Mouse (Mus musculus): ENCODE data around the gene Zfyve28. TPM values are rescaled to one million over a fixed set of nuclear protein-coding genes. Genes with fewer than 3 reads are reported as not detected.

Zfyve28 gene
- polyA plus RNA-seq, 1 experiment, result 0.57 TPM

DNA sequence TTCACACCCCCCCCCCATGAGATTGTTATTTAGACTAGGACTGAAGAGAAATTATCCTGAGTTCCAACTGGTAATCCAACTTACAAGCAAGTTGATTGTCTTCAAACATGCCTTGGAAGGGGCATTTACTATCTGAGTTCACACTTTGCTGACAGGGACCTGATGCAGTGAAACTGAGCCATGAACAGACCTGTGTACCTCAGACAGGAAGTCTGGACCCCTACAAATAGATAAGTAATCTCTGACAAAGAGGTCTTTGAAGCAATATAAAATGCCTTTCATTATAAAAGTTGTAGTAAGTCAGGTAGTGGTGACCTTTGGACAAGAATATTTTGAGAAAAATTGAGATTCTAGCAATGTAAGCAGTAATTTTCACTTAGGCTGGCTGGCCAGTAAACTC, 139.8 kb downstream of the Zfyve28 start:
- DNase-seq (ENCODE audit: low read depth, low spot score), result no peak

DNA sequence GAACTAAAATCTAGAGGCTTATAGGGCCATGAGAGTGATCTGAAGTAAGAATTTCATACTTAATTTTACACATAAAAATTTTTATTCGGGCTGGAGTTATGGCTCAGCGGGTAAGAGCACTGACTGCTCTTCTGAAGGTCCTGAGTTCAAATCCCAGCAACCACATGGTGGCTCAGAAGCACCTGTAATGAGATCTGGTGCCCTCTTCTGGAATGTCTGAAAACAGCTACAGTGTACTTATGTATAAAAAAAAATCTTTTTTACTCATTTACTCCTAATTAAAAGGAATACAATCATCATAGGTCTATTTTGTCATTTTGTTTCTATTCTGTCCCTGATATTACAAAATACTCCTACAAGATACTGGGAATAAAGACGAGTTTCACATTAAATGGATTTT, 140.7 kb downstream of the Zfyve28 start:
- no peak for DNase-seq (ENCODE audit: low read depth, low spot score)
- 90% methylated on average over 3 of the region's 3 CpGs for WGBS

Other genes with a start within 250 kb of the Zfyve28 start
- 0.05 and 0.48 TPM in 2 replicates for gene Poln, start 119.0 kb downstream of the Zfyve28 start, polyA plus RNA-seq (2012; rRNA removed)
- gene Haus3, start 118.9 kb downstream of the Zfyve28 start, polyA plus RNA-seq (2012; rRNA removed), result 0.77 and 0.97 TPM in 2 replicates
- 48.9 and 65.6 TPM in 2 replicates for gene Mxd4, start 100.7 kb downstream of the Zfyve28 start, polyA plus RNA-seq (2012; rRNA removed)
- gene Cfap99, start 151 bp upstream of the Zfyve28 start, polyA plus RNA-seq (2012; rRNA removed), result not detected in 2 replicates
- gene Rnf4, start 47.8 kb upstream of the Zfyve28 start, polyA plus RNA-seq (2012; rRNA removed), result 60.4 and 62.9 TPM in 2 replicates
- gene Fam193a, start 81.5 kb upstream of the Zfyve28 start, polyA plus RNA-seq (2012; rRNA removed), result 12.0 and 24.3 TPM in 2 replicates
- gene Tnip2, start 225.5 kb upstream of the Zfyve28 start, polyA plus RNA-seq (2012; rRNA removed), result 11.5 and 13.4 TPM in 2 replicates
- 15.0 and 15.4 TPM in 2 replicates for gene Sh3bp2, start 237.4 kb upstream of the Zfyve28 start, polyA plus RNA-seq (2012; rRNA removed)